Mouse (Mus musculus): ENCODE measurements around the gene Smarce1.

DNA sequence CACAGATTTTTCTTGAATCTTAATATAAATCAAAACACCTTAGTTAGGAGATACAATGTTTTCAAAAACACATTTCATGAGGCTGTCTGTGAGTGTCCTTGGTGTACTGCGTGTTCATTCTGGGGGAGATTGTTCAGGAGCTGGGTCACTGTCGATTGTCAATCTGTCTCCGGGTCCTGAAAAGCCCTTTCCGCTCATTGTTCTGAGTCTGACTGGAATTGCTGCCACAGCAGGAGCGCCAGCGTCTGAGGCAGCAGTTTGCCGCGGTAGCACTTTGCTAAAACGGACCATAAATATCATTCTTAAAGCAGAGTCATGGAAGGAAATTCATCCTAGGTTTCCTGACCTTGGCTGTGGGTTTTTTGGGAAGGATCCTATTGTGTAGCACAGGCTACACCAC, 35.0 kb upstream of the Smarce1 start:
- TF ChIP-seq CTCF (IDR thresholded peaks at IDR 0.05; ENCODE audit: low read depth, low read length): no peak
- no peak for TF ChIP-seq POLR2A (IDR thresholded peaks at IDR 0.05; ENCODE audit: borderline replicate concordance, low read depth, low read length)

Data from bone marrow macrophage, adult 2 months (primary cell).